Mouse (Mus musculus) CH12.LX (cell line): Measurements from ENCODE around the gene Brms1l. TPM values are rescaled to one million over a fixed set of nuclear protein-coding genes. Genes with fewer than 3 reads are reported as not detected.

Experiments used
- DNase-seq: peaks from one replicate; pipeline ENCODE4 v3.0.0-alpha.2; 2013; ENCODE audit errors: extremely low read depth
- H3K27ac ChIP-seq: 2 replicates; pipeline ENCODE4 v1.5.1; 2012; ENCODE audit warnings: low read depth, mild to moderate bottlenecking, control low read depth, moderate library complexity; ENCODE audit not compliant: insufficient read depth
- H3K27me3 ChIP-seq: replicated peaks from 2 replicates; pipeline ENCODE3; 2012; ENCODE audit warnings: inconsistent platforms
- H3K36me3 ChIP-seq, 2 experiments: replicated peaks in 1 of 2; 2 replicates each; pipeline versions ENCODE3 to v1.6.1; 2012; ENCODE audit warnings: inconsistent platforms in 1 of 2, low read length in 1 of 2, mild to moderate bottlenecking in 1 of 2, mixed read lengths in 1 of 2, moderate library complexity in 1 of 2; ENCODE audit not compliant: control insufficient read depth in 1 of 2, insufficient read depth in 1 of 2
- H3K4me1 ChIP-seq, 2 experiments: 2 replicates each; pipeline ENCODE4 v1.6.1; 2012; ENCODE audit warnings: inconsistent platforms in 1 of 2, moderate library complexity in 1 of 2; ENCODE audit not compliant: insufficient read depth in 2 of 2, control insufficient read depth in 1 of 2
- H3K4me2 ChIP-seq: 2 replicates; pipeline ENCODE4 v1.6.1; 2012; ENCODE audit warnings: low read depth, mild to moderate bottlenecking, control low read depth; ENCODE audit not compliant: poor library complexity, insufficient read depth, severe bottlenecking
- H3K4me3 ChIP-seq, 3 experiments: fragments of 150-350 bp in 1 of 3; sonication (generic) in 1 of 3; replicated peaks in 1 of 3; 2 replicates each; pipeline versions ENCODE3 to v1.5.1; 2011 to 2012; ENCODE audit warnings: low read depth in 2 of 3, low read length in 2 of 3, mild to moderate bottlenecking in 2 of 3, moderate library complexity in 2 of 3, control low read depth in 1 of 3, improper control_type of control experiment in 1 of 3, inconsistent platforms in 1 of 3, mixed read lengths in 1 of 3; ENCODE audit not compliant: poor library complexity in 1 of 3
- H3K79me2 ChIP-seq: replicated peaks from 2 replicates; pipeline ENCODE4 v1.6.1; 2012; ENCODE audit warnings: mild to moderate bottlenecking, moderate library complexity; ENCODE audit not compliant: control insufficient read depth, poor library complexity, insufficient read depth, severe bottlenecking; ENCODE audit errors: extremely low read depth
- H3K9ac ChIP-seq: 2 replicates; pipeline ENCODE4 v1.6.1; 2012; ENCODE audit warnings: low read depth, mild to moderate bottlenecking, control low read depth, moderate library complexity; ENCODE audit not compliant: insufficient read depth
- H3K9me3 ChIP-seq: replicated peaks from 2 replicates; pipeline ENCODE3; 2012; ENCODE audit warnings: low read length, inconsistent platforms, mixed read lengths
- BHLHE40 ChIP-seq: IDR thresholded peaks from 2 replicates; pipeline ENCODE4 v1.6.1; 2011; ENCODE audit warnings: mild to moderate bottlenecking, low read depth, low read length, improper control_type of control experiment
- CHD1 ChIP-seq: IDR thresholded peaks from 2 replicates; pipeline ENCODE4 v1.6.1; 2012; ENCODE audit warnings: low read depth, low read length, improper control_type of control experiment, inconsistent platforms
- CHD2 ChIP-seq: IDR thresholded peaks from 2 replicates; pipeline ENCODE4 v1.6.1; 2011; ENCODE audit warnings: low read length, improper control_type of control experiment
- CTCF ChIP-seq, 2 experiments: IDR thresholded peaks in 1 of 2; conservative IDR thresholded peaks in 1 of 2; 2 replicates each; pipeline ENCODE4 v1.5.1; 2011 to 2012; ENCODE audit warnings: low read depth in 2 of 2, low read length in 2 of 2, improper control_type of control experiment in 1 of 2, inconsistent platforms in 1 of 2, mild to moderate bottlenecking in 1 of 2, moderate library complexity in 1 of 2
- ETS1 ChIP-seq: conservative IDR thresholded peaks from 2 replicates; pipeline ENCODE4 v1.6.1; 2012; ENCODE audit warnings: low read depth, mild to moderate bottlenecking, inconsistent platforms, low read length, improper control_type of control experiment, moderate library complexity
- GABPA ChIP-seq: IDR thresholded peaks from 2 replicates; pipeline ENCODE4 v1.6.1; 2012; ENCODE audit warnings: low read depth, low read length, improper control_type of control experiment, inconsistent platforms; ENCODE audit not compliant: insufficient replicate concordance
- IRF4 ChIP-seq: IDR thresholded peaks from 2 replicates; pipeline ENCODE4 v1.6.1; 2014; ENCODE audit warnings: low read depth, mild to moderate bottlenecking, inconsistent platforms, low read length, improper control_type of control experiment
- JUN ChIP-seq: IDR thresholded peaks from 2 replicates; pipeline ENCODE4 v1.6.1; 2011; ENCODE audit warnings: low read depth, mild to moderate bottlenecking, low read length, improper control_type of control experiment, moderate library complexity; ENCODE audit not compliant: insufficient read depth
- MEF2A ChIP-seq: IDR thresholded peaks from 2 replicates; pipeline ENCODE4 v1.6.1; 2014; ENCODE audit warnings: low read depth, mild to moderate bottlenecking, inconsistent platforms, low read length, improper control_type of control experiment, borderline replicate concordance
- MXI1 ChIP-seq: IDR thresholded peaks from 2 replicates; pipeline ENCODE4 v1.6.1; 2011; ENCODE audit warnings: mild to moderate bottlenecking, low read depth, low read length, improper control_type of control experiment
- MYC ChIP-seq: IDR thresholded peaks from 2 replicates; pipeline ENCODE4 v1.6.1; 2011; ENCODE audit warnings: low read depth, mild to moderate bottlenecking, improper control_type of control experiment, low read length
- PAX5 ChIP-seq: IDR thresholded peaks from 2 replicates; pipeline ENCODE4 v1.6.1; 2012; ENCODE audit warnings: low read length, inconsistent platforms, mixed read lengths
- POLR2A ChIP-seq: IDR thresholded peaks from 2 replicates; pipeline ENCODE4 v1.6.1; 2011; ENCODE audit warnings: low read depth, mild to moderate bottlenecking, improper control_type of control experiment, low read length
- RAD21 ChIP-seq: IDR thresholded peaks from 2 replicates; pipeline ENCODE4 v1.6.1; 2011; ENCODE audit warnings: low read depth, mild to moderate bottlenecking, low read length, improper control_type of control experiment, moderate library complexity
- SMC3 ChIP-seq: IDR thresholded peaks from 2 replicates; pipeline ENCODE4 v1.6.1; 2011; ENCODE audit warnings: low read depth, low read length, improper control_type of control experiment
- TBP ChIP-seq: conservative IDR thresholded peaks from 2 replicates; pipeline ENCODE4 v1.6.1; 2011; ENCODE audit warnings: low read depth, low read length, improper control_type of control experiment
- TCF12 ChIP-seq: IDR thresholded peaks from 2 replicates; pipeline ENCODE4 v1.6.1; 2014; ENCODE audit warnings: low read depth, mild to moderate bottlenecking, inconsistent platforms, low read length, improper control_type of control experiment
- USF1 ChIP-seq: IDR thresholded peaks from 2 replicates; pipeline ENCODE4 v1.6.1; 2014; ENCODE audit warnings: low read depth, mild to moderate bottlenecking, inconsistent platforms, low read length, improper control_type of control experiment
- USF2 ChIP-seq: conservative IDR thresholded peaks from 2 replicates; pipeline ENCODE4 v1.6.1; 2011; ENCODE audit warnings: low read depth, low read length, improper control_type of control experiment
- ZNF384 ChIP-seq: IDR thresholded peaks from 2 replicates; pipeline ENCODE4 v1.6.1; 2012; ENCODE audit warnings: low read depth, low read length, improper control_type of control experiment, inconsistent platforms
- dilution Hi-C: fragments of 300-500 bp; cut with MboI; formaldehyde crosslinking; loops from 2 replicates; pipeline ENCODE4 v1.14.3; 2020; ENCODE audit warnings: low sequenced_read_pairs; ENCODE audit not compliant: extremely low pct_unique_long_range_greater_than_20kb, extremely low pct_ligation_motif_present
- in situ Hi-C: fragments of 300-500 bp; cut with MboI; formaldehyde crosslinking; loops from 3 replicates; pipeline ENCODE4 v1.14.3; 2019; ENCODE audit warnings: low sequenced_read_pairs, low pct_ligation_motif_present, low pct_unique_long_range_greater_than_20kb, mixed read lengths
- polyA plus RNA-seq: library from polyadenylated mRNA; unstranded; fragments of >175 nt; gene quantifications from 2 replicates; pipeline ENCODE4 v1.2.1, GENCODE M21; 2012; ENCODE audit warnings: low read depth; ENCODE audit not compliant: insufficient read length
- total RNA-seq, 2 experiments: library from RNA; depleted of rRNA; stranded (reverse); fragments of 300-350 nt in 1 of 2; fragments of >200 nt in 1 of 2; gene quantifications; 2 replicates each; pipeline ENCODE4 v1.2.3; 2012 to 2014

Gene Brms1l
- total and polyA plus RNA-seq, 3 experiments, result 17.8 to 32.6 (median 18.9) TPM

DNA sequence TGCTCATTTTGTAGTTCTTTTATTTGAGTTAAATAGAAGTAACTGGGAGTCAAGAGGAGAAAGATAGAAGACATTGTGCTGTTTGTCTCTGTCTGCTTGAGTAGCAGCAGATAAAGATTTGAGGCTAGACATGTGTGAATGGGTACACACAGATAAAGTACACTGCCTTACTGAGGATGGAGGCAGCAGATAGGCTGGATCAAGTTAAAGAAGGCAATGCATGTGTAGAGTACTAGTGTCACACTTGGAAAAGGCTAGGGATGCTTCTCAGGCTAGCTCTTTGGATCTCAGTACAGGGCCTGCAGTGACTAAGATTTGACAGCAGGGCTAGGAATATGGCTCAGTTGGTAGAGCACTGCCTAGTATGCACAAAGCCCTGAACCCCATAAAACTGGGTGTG, 14.5 kb downstream of the Brms1l start:
- peaks cover 32 to 71% of the 10 kb centered on the region in 2 experiments for H3K36me3 ChIP-seq
- no peak for TF ChIP-seq CTCF (conservative IDR thresholded peaks at IDR 0.05 in 1 of 2, IDR thresholded peaks at IDR 0.05 in 1 of 2; ENCODE audit: low read depth in 2 of 2, low read length in 2 of 2)
- dilution Hi-C loops, result no loop called here
- no peak for DNase-seq
- peaks cover 16% of the 10 kb centered on the region for H3K9me3 ChIP-seq
- no peak overlapping the region for H3K9ac ChIP-seq
- H3K4me2 ChIP-seq, result no peak overlapping the region
- no peak overlapping the region for H3K27ac ChIP-seq
- peaks cover 3% of the 10 kb centered on the region for H3K79me2 ChIP-seq
- in situ Hi-C loops, result no loop called here
- H3K27me3 ChIP-seq, result no peaks in the 10 kb centered on the region
- H3K4me1 ChIP-seq, result peaks cover 0 to 46% of the 10 kb centered on the region in 2 experiments; a peak in 2 of 4 replicates
- H3K4me3 ChIP-seq, result no peak overlapping the region

DNA sequence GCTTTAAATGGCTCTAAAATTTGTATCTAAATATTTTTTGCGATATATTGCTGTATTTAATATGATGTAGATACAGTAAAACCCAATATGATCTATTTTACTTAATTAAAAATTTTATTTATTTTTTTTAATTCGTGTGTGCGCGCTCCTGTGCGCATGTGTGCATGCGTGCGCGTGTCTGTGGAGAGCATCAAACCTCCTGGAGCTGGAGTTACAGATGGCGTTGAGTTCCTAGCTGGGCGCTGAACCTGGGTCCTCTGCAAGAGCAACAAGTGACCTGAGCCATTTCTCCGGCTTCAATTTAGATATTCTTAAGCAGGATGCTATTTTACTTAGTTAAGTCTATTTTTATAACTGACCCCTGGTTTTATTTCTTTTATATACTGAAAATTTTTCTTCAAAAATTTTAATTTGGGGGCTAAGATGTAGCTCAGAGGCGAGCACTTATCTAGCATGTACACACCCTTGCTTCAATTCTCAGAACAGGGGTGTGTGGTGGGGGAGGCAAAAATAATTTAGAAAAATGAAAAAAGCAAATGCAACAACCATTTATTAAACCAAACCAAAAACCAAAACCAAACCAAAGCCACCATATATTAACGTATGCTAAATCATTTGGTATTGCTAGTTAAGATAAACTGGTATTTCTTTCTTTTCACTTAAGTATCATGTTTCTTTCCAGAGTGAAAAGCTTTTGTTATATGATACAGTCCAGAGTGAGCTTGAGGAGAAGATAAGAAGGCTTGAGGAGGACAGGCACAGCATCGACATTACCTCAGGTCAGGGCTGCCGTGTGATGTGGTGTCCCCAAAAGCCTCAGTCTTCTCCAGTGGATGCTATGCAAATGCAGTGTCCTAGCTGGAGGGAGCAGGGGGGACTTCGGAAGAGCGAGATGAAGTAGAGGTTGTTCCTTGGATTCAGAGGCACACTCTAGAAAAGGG, 23.6 kb downstream of the Brms1l start:
- Histone ChIP-seq H3K4me3 (no peak overlapping the region), H3K9ac (no peak overlapping the region), H3K4me2 (no peak overlapping the region), H3K27me3 (no peaks in the 10 kb centered on the region), H3K27ac (no peak overlapping the region; the same call in 1 of the 2 replicates), H3K79me2 (no peaks in the 10 kb centered on the region), H3K9me3 (peaks cover 15% of the 10 kb centered on the region), H3K4me1 (no peaks in the 10 kb centered on the region), H3K36me3 (peaks cover 44 to 73% of the 10 kb centered on the region in 2 experiments)
- dilution Hi-C loops (no loop called here), in situ Hi-C loops (no loop called here)
- TF ChIP-seq USF2 (no peak), PAX5 (no peak), USF1 (no peak), JUN (no peak), RAD21 (no peak), ZNF384 (no peak), POLR2A (no peak), GABPA (no peak), CHD1 (no peak), BHLHE40 (no peak), MXI1 (no peak), ETS1 (no peak), MYC (no peak), SMC3 (no peak), CHD2 (no peak), CTCF (conservative IDR thresholded peaks at IDR 0.05 in 1 of 2, IDR thresholded peaks at IDR 0.05 in 1 of 2; ENCODE audit: low read depth in 2 of 2, low read length in 2 of 2) (no peak), IRF4 (no peak), TCF12 (no peak), MEF2A (no peak), TBP (no peak)
- DNase-seq, result no peak
